Mouse (Mus musculus) heart, adult 9 months (tissue): ENCODE data around the gene Zbtb1.
A peak's percentile ranks its signal among the peaks of the same experiment; 100 is the strongest.

Experiments
- DNase-seq, 2 experiments: peaks; one replicate each; pipeline ENCODE4 v3.0.0; 2022; ENCODE audit warnings: low spot score in 2 of 2

The Zbtb1 gene

DNA sequence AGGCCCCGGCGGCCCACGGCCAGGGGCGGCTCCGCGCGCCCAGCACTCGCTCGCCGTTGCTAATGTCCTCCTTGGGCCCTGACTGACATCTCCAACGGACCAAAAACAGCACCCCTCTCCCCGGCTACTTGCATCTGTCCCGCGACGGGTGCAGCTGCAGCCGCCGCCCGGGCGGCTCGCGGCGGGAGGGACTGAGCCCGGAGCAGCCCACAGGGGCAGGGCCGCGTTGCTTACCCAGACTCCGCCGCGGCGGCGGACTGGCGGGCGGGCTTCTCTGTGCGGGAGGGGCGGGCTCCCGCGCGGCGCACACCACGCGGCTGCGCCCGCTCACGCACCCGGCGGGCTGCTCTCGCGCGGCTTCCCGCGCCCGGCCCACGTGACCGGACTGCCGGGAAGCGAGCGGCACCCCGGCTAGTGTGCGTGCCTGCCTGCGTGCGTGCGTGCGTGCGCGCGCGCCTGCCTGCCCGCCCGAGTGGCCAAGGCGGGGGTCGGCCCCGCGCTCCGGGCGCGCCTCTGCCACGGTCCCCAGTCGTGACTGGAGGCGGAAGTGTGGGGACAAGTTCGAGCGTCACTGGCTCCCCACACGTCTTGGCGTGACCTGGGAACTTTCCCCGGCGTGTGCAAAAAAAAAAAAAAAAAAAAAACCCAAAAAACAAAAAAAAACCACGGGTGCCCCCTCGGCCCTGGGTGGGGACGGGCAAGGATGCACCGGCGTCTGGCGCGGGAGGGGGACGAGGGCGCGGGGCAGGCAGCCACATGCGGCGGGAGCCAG lies 674 bp upstream of the Zbtb1 start, which contains the start of gene Zbtb25:
TSS of gene Zbtb25 (minus strand) at position 397 of the 772 bp plus-strand sequence.
- peak; percentile 83 to 85 for DNase-seq

DNA sequence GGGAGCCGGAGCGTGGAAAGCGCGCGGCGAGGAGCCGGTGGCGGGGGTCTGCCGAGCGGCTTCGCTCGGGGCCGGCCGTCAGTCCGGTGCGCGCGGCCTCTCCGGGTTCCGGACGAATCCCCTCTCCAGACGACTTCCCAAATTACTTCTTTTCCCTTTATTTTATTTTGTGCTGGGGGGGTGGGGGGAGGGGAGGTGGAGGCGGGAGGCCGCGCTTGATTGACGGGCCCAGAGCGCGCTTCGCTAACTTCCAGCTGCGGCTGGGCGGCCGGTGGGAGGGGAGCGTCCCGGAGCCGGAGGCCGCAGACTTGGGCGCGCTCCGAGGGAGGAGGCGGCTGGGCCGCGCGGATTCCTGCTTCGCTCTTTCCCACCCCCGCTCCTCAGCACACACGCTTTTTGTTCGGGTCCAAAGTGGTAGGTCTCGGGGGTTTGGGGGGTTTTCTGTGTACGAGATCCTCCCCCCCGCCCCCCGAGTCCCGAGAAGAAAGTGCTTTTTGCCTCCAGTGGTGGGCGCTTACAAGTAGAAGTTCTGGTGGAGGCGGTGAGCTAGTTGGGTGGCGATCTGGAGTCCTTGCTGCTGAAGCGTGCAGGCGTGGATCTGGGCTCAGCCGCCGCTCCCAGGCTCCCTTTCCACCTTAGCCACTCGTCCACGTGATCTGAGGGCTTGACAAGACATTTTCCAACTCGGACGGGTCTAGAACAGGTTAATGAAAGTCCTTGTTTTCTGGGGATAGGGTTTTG lies 935 bp downstream of the Zbtb1 start:
- DNase-seq, result peak; percentile 78 to 79

DNA sequence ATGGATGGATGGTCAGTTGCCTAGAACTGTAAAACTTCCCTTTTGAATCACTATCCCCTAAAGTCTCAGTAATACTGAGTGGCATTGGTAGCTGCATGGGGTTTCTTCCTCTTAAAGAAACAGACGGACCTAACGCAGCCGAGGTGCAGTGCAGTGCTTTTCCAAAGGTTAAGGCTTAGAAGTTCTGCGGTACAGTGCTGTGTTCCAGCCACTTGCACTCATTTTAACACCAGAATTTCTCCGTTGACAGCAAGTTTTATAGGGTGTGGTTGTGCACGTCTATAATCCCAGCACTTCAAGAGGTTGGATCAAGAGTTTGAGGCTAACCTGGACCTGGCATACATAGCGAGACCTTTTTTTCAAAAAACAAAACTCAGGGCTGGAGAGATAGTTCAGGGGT lies 2.0 kb downstream of the Zbtb1 start:
- DNase-seq, result no peak

DNA sequence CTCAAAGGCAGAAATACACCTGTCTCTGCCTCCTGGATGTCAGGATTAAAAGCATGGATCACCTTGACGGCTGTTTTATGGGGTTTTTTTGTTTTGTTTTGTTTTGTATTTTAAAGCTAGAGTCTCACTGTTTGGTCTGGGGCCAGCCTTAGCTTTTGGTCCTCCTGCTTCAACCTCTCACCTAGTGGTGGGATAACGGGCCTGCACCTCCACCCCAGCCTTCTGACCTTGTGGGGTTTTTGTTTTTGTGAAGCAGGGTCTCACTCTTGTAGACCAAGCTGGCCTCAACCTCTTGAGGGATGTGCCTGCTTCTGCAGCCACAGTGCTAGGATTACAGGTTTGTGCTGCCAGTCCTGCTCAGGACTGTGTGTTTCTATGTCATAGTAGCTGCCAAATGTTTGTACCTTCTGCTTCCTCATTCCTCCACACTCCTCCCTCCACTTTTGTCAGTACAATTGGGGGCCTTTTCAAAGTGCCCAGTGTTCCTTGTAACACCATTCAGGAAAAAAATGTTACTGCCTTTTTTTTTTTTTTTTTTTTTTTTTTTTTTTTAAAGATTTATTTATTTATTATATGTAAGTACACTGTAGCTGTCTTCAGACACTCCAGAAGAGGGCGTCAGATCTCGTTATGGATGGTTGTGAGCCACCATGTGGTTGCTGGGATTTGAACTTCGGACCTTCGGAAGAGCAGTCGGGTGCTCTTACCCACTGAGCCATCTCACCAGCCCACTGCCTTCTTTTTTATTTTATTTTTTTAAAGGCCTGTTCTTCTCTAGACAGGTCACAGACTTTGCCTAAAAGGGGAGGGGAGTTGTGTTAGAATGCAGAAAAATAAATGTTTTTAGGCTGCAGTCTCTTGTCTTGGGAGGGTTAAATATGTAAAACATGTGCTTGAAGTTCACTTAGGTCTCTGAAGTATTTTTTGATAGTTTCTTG lies 3.1 kb downstream of the Zbtb1 start:
- no peak for DNase-seq

- no peak for DNase-seq
Observed at GRCm38 (mm10) chr12:76373991-76374390, 3.9 kb downstream of the Zbtb1 start.

- DNase-seq, result no peak
Observed at GRCm38 (mm10) chr12:76374911-76375310, 4.8 kb downstream of the Zbtb1 start.

GRCm38 (mm10) chr12:76375506-76375905 lies 5.4 kb downstream of the Zbtb1 start:
- DNase-seq, result no peak

GRCm38 (mm10) chr12:76376649-76377048 lies 6.6 kb downstream of the Zbtb1 start:
- DNase-seq, result no peak

- no peak for DNase-seq
Observed at GRCm38 (mm10) chr12:76377059-76377458, 7.0 kb downstream of the Zbtb1 start.

GRCm38 (mm10) chr12:76377726-76378125 lies 7.7 kb downstream of the Zbtb1 start:
- DNase-seq, result no peak

DNA sequence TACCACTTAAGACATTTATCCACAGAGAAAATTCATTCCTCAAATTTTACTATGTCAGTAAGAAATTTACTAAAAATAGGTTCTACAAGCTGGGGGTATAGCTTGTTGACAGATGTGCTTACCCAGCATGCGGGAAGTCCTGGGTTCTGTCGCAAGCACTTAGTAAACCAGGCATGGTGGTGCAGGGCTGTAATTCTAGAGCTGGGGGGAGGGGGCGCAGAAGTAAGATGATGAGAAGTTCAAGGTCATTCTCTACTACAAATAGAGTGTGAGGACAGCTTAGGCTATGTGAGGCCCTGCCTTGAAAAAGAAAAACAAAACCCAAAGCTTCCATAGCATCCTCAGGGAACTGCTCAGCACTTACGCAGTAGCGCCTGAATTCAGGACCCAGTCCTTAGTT lies 8.5 kb downstream of the Zbtb1 start:
- DNase-seq, result no peak

- DNase-seq, result no peak
Observed at GRCm38 (mm10) chr12:76380151-76380550, 10.1 kb downstream of the Zbtb1 start.

DNA sequence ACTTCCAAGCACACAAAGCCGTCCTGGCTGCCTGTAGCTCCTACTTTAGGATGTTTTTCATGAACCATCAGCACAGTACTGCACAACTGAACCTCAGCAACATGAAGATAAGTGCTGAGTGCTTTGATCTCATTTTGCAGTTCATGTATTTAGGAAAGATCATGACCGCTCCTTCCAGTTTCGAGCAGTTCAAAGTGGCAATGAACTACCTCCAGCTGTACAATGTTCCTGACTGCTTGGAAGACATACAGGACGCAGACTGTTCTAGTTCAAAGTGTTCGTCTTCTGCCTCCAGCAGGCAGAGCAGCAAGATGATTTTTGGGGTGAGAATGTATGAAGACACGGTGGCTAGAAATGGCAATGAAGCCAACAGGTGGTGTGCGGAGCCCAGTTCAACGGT lies 15.3 kb downstream of the Zbtb1 start:
- DNase-seq, result no peak

DNA sequence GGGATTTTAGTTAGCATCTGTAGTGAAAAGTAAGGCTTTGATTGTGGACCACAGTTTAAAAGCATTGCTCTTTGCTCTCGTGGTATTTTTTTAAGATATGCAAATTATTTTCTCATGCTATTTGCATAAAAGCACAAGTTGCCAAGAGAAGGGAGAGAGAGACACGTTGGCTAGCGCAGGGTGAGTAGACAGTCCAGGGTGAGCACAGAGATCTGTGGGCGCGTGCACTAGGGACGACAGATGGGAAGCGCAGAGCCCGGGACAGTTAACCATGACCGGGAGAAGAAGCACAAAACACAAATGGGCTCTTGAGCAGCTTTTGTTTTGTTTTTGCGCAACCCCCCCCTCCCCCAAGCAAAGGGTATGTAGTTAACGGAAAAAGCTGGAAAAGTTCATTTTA lies 18.7 kb downstream of the Zbtb1 start:
- DNase-seq, result no peak

GRCm38 (mm10) chr12:76391595-76392271 lies 21.7 kb downstream of the Zbtb1 start:
- no peak for DNase-seq

- no peak for DNase-seq
Observed at GRCm38 (mm10) chr12:76392979-76393378, 22.9 kb downstream of the Zbtb1 start.

DNA sequence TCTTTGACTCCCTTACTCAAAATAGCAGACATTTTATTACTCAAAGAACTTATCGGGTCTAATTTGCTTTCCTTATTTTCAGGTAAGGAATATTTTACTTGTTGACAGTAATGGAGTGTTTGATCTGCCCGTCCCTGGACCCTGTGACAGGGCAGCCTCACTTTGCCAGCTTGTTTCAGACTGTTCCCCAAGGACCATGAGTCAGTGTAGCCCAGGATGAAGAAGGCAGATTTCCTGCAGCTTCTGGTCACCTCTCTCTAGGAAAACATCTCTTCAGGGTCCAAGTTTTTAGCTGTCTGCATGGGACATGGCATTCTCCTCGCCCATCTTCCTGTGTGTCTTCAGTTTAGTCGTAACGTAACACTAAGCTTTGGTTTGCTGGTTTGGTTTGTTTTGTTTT lies 27.2 kb downstream of the Zbtb1 start:
- no peak for DNase-seq

- no peak for DNase-seq
Observed at GRCm38 (mm10) chr12:76401674-76402073, 31.6 kb downstream of the Zbtb1 start.

DNA sequence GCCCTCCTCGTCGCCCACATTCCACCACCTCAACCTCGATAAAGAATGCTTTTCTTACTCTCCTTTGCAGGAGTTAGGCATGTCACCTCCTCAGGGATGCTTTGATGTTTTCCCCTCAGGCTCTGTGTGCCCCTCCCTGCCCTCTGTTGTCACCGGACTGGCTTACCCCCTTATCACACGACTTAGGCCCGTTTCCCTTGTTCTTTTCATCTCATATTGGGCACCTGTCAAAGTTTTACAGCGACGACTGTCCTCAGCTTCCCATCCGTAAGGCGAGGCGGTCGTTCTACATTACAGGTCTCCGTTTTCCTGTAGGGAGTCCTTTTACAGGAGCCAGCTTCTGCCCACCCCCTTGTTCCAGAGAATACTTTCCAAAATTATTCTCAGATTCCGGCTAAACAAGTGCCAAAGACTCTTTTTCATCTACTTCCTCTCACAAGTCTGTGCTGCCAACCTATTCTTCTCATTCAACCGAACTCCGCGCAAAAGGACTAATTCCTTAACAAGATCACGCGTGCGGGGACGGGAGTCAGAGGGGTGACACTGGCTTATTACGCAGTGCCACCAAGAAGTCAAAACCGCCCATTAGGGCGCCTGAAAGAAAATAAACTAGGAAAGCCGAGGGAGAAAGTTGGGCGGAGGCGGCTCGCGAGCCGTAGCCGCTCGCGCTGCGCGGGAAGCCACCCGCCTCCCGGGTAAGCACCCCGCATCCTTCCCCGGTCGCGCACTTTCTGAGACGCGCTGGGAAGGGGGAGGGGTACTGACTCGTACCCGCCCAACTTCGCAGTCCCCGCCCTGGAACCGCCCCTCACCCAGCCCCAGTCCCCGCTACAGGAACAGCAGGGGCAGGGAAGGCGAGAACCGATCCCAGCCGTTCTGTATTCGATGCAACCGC lies 33.2 kb downstream of the Zbtb1 start:
- DNase-seq, result peak in 1 of 2 experiments; percentile 10

DNA sequence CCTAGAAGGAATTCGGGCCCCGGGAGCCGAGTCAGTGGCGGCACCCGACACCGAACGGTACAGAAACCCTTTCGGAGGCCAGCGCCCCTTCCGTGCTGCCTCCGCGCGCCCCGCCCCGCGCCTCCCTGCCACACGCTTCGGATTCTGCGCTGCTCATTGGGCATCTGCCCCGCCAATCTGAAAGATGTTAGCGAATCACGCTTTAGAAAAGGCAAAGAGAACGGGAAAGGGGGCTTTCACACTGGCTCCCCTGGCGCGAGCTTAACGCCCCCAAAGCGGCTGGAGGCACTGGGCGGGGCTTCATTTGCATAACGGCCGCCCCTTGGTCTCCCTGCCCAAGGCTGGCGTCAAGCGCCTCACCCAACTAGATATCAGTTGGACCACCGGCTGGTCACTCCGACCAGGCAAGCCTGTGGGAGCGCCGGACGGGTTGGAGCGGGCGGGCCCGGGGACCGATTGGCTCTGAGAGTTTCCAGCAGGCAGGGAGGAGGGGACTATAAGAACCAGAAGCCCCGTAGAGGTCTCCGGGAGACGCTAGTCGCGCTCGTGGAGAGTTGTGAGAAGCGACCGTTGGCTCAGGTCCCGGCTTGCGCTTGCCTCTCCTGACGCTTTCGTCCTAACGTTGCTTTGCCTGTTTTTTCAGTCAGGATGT lies 33.9 kb downstream of the Zbtb1 start, which contains the start of gene Hspa2:
TSS of gene Hspa2 (plus strand) at position 291 of the 652 bp plus-strand sequence.
- DNase-seq, result peak; percentile 100
